Mouse (Mus musculus): Measurements from ENCODE around the gene Usf1. TPM values are rescaled to one million over a fixed set of nuclear protein-coding genes. Genes with fewer than 3 reads are reported as not detected.
A peak's percentile ranks its signal among the peaks of the same experiment; 100 is the strongest.

The Usf1 gene
- polyA plus RNA-seq, 2 experiments from 2014 or later: 62.2 to 115 TPM

DNA sequence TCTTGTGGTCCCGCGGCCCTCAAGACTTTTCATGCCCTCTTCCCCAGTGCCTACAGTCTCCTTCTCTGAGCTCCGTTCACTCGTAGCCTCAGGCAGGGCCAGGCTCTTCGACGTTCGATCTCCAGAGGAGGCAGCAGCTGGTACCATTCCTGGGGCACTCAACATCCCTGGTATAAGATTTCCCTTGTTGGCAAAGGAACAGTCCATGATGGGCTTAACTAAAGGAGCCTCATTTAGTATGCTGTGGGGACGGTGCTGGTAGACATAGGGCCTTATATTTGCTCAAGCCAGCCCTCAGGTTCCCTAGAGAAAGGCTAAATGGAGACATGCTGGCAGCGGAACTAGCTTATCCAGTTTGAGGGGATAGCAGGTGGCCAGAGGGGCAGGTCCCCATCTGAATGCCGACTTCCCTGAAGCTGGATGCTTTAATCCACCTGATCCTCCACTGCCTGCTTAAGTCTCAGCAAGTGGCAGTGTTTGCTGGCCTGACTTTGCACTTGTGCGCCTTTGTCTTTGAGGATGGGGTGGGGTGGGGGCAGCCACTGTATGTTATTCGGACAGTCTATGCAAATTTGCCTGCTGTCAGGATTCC, 8.3 kb downstream of the Usf1 start:
- no peak for ATAC-seq

DNA sequence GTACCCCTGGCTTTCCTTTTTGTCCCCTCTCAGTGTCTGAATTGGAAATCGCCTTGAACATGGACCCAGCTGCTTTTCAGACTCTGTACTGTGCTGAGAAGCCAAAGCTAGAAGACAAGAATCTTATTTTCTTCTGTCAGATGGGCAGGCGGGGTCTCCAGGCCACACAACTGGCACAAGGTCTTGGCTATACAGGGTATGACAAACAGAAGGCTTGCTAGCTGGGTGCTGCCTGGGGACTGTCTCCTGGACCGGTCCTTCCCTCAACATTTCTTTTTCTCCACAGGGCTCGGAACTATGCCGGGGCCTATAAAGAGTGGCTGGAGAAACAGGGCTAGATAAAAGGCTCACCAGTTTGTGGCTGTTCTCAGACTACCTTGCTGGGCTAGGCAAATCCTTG, 8.8 kb downstream of the Usf1 start:
- ATAC-seq: no peak

DNA sequence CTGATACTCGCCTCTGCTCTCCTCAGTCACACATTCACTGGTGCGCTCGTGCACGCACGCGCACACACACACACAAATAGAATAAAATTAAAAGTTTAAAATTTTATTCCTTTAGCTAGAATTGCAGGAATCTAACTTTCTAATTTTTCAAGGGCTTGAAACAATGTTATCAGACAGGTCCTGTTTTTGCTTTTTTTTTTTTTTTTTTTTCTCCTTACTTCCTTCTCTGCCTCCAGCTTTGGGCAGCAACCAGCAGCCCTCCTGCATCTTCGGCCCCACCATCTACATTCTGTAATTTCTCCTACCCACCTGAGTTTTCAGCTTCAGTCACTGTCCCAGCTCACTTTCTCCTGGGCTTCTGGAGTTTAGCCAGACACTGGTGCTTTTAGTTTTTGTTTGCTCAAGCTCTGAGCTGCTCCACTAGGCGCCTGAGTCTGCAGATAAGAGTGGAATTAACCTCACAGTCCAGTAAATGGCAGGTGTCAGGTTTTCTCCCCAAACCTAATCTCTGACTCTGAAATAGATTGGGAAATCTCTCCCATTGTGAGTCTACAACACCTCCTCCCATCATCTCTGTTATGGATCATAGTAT, 11.5 kb downstream of the Usf1 start:
- no peak for ATAC-seq

DNA sequence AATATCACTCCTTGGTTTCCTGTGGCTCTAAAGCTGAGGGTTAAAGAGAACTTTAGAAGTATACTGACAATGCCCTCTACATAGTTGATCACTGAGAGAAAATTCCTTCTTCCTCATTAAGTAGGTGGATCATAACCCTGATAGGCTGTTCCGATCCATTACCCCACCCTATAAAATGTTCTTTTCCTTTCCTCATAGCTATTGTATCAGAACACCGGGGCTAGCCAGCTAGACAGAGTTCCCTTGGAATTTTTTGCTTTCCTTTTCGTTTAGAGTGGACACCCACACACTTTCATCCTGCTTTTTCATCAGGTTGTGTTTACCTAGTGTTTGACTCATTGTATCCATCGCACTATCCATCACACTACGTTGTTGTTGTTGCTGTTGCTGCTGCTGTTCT, 13.5 kb downstream of the Usf1 start:
- ATAC-seq: no peak

DNA sequence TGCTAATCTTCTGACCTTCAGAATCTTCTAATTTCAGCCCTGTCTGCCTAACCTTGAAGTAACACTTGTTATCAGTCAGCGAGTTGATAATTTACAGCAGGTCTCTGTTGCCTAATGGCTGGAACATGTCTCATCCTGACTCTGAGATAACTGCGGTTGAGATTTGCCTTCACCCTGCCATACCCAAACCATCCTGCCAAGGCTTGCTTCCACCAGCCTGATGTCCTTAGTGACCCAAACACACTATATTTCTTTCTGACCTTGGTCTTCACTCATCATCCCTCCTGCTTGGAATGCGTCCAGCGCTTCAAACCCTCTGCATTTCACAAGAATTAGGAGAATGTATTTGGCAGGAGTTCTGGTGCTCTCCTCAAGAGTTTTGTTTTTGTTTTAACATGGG, 14.0 kb downstream of the Usf1 start:
- no peak for ATAC-seq

DNA sequence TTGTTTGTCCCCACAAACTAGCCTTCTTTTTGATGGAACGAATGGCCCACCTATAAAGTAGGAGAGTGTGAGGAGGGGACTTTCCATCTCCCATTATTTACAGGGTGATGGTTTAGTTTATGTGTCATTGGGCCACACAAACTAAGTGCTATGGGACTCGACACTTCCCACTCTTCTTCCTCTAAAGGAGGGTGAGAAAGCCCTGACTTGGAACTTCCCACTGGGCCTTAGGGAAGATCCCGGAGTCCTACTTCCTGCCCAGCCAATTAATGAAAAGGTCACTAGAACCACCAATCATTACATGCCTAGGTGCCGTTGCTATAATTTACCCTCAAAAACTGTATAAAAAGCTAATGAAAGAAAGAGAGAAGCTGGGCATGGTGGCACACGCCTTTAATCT, 21.0 kb downstream of the Usf1 start:
- ATAC-seq: no peak

DNA sequence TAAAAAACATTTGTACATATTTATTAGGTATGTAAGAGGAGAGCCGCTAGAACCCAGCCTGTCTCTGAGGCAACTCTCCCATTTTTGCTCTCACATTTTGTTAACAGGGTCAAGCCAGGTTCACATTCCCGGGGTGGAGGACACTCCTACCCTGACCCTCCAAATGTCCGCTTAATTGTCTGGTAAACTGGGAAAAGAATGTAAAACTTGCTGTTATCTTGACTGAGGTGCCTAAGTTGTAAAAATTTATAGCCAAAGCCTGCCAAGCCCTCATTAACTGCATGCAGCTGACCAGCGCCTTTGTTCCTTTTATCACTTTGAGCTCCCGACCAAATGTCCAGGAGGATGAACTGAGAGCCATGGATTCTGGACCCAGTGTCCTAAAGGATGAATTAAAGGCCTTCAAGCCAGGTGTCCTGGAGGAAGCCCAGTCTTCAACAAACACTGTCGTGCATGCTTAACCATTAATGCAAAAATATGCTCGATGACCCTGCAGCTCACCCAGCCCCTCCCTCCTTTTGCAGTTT, 24.2 kb downstream of the Usf1 start:
- no peak for ATAC-seq

DNA sequence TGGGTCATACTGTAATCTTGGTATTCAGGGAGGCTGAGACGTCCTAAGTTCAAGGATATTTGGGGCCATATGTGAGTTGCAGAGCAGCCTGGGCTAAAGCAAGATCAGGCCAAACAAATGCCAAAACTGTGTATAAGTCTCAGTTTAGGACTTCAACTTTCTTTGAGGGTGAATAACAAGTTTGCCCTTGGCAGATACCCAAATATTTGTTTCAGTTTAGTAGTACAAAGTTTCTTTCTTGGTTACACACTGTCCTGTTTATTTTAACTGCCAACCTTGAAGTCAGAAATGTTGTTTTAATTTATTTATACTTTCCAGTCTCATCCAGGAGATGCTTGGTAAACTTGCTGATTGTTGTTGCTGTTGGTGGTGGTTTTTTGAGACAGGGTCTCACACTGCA, 24.9 kb downstream of the Usf1 start:
- ATAC-seq: no peak

DNA sequence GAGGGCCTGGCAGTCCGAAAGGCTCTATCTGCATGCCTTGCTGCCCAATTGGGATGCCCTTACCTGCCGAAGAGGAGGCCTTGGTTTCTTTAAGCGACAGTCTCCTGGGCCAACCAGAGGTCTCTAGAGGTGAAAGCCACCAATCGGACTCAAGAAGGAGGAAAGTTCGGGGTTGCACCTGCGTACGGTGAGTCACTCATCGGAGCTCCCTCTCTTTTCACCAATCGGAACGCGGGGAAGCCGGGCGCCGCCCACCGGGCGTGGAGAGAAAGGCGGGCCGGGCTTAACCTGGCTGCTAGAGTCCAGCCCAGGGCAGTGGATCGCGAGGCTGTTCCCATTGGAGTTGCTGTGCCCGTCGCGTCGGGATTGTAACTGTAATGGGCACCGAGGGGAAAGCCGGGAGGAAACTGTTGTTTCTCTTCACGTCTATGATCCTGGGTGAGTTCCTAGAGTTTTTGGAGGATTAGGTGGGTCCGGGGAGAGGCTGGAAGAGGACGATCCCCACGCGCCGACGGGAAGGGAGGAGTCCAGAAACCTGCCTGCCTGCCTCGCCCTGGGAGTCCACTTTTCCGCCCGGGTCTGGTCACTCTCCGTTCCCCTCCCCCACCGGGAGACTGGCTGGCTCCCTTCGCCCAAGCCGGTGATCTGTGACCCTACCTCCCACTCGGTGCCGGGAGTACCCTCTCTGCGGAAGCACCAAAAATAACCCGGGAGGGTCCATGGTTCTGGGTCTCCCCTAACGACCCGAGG, 26.3 kb downstream of the Usf1 start, which contains the start of gene F11r:
F11r (plus strand) TSS at position 272 of the 750 bp plus-strand sequence.
- peak; percentile 93 for ATAC-seq

DNA sequence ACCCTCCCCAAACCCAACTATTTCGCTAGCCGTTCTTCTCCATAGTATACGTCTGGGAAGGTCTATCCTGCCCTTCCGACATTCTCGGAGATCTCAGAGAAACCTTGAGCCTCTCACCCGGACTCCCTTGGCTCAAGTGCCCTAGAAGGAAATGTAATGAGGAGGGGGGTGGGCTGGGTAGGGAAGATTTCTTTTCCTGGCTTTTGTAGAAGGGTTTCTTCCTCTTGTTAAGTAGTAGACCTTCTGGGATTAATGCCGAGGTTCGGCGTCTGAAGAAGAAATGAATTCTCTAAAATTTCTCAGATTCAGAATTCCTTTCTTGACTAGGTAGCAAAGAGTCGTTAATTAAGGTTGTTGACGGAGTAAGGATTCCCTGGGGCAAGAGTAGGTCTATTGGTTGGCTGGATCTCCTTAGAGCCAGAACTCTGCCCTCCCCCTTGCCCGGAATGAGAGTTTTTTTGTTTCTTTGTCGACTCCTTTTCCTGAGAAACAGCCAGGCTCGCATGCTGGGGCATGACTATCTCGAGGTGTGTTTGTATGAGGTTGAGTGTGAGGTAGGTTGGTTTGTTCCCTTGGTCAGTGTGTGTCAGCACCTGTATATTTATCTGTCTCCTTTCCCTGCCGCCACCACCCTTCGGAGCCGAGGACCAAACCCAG, 27.0 kb downstream of the Usf1 start:
- ATAC-seq: no peak

DNA sequence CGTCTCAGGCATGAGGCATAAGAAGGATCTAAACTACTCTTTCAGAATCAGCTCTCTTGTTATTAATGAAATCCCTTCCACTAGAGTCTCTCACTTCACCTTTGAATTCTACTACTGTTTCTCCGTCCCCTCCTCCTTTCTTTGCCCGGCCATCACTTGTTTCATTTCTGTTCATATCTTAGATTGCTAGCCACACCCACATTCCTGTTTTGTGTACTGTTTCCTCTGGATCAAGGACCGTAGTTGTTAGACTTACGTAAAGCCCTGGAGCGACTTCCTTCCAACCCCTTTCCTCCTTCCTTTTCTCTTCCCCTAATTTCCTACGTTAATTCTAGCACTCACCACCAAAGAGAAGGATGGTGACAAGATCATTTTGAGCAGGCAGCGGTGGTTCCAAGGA, 28.0 kb downstream of the Usf1 start:
- ATAC-seq: no peak

DNA sequence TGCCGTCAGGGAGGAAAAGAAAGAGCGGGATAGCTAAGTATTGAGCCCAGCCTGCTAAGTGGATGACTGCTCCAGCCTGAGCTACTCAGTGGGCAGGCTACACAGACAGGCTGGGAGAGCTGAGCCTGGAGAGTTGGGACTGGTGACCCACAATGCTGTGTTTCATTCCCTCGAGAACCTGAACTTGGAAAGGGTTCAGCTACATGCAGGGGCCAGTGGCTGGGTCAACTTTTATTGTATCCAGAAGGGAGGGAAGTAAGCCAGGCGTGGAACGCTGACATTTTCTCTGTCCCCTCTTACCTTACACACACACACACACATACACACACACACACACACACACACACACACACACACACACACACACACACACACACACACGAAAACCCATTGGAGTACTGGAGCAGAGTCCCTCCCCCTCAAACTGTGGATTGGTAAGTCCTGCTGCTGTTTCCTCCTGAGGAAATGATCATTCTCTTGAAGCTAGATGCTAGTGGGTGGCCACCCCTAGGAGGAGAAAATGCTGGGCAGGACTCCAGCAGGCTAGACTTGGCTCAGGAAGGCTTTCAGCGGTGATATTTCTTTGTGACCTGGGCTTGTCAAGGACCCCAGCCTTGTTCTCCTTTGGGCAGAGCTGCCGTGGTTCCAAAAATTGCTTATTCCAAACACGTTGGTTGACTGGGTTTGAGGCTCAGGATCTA, 29.1 kb downstream of the Usf1 start:
- no peak for ATAC-seq

DNA sequence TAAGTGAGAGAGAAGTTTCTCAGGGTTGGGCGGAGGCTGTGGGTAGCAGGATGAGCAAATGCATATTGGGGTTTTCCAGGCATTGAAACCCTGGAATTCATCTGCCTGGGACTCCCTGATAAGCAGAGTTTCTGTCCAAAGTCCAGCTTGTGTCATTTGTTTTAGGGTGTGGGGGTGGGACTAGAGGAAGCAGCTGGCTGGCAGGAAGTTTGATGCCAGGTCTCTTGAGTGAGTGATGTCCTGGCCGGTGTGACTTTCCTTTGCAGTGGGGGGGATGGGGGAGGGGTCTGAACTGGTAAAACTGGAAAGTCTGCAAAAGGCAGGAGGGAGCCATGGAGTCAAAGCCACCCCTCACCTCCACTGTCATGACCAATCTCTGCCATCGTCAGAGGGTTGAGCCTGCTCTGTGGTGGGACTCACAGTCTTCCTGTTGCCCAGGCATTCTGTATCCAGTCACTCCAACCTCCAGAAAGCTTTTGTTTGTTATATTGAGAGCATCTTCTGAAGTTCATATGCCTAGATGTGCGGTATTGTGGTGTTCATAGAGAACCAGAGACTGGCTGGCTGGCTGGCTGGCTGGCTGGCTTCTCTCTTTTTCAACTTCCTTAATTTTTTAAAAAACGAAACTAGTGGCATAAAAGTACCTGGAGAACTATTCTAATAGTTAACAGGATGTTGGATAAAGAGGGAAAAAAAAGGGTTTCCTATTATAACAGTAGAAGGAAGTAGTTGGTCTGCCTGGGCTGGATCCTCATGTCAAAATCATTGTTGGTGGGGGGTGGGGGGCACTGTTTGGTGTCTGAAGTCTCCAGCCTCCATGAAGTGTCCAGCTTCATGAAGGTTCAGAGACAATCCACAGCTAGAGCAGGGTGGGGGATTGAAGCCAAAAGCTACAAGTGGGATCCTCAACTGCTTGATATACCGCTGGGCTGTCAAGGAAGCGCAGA, 30.6 kb downstream of the Usf1 start:
- ATAC-seq: no peak

DNA sequence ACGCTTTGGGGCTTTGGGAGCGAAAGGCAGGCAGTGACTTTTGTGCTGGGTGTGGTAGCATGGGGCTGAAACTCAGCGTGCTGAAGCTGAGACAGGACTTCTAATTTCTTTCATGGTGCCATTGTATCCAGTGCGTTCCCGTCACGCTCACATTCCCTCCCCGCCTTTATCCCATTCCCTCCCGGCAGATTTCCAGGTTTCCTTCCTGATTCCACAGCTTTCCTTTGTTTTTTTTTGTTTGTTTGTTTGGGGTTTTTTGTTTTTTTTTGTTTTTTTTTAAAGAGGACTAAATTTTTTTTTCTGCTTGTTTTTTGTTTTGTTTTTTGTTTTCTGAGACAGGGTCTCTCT, 31.3 kb downstream of the Usf1 start:
- ATAC-seq: no peak

DNA sequence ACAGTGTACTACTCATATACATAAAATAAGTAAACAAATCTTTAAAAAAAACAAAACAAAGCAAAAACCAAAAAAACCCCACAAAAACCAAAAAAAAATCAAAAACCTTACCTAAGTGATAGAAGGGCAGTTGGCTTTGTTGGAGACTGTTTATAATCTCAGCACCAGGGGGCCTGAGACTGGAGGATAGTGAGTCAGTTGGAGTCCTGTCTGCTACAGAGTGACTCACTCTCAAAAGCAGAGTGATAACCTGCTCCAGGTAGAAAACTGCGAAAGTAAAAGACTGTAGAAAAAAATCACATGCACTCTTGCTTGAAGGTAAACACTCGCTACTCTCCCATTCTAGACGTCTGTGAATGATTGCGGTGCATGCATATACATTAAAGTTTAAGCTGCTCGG, 33.9 kb downstream of the Usf1 start:
- no peak for ATAC-seq

DNA sequence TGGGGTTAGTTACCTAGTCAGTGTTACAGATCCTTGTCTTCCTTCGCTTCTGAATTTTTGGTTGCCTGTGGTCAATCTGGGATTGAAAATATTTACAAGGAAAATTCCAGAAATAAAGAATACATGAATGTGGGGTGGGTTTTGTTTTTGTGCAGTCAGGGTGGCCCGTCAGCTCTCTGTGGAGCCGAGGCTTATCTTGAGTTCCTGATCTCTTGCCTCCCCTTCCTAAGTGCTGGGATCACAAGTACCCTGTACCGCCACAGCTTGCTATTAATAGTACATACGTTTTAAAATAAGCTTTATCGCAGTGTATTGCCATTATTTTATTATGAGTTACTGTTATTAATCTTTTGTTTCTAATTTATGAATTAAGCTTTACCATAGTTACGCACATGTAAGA, 35.7 kb downstream of the Usf1 start:
- no peak for ATAC-seq

DNA sequence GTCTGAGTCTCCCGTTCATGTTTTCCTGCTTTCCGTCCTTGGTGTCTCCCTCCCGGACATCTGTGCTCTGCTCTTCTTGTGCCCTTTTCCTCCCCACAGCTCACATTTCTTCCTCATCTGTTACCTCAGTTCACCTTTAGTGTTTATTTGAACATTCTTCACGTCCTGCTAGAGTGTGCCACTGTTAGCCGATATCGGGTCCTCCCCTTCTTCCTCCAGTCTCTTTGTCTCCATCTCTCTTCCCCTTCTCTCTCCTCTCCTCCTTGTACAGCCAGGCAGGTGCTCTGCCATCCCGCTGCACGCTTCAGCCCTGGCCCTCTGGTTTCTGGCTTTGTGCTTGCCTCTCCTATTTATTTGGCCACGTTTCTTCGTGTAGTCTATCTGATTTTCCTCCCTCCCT, 36.6 kb downstream of the Usf1 start:
- ATAC-seq: no peak

DNA sequence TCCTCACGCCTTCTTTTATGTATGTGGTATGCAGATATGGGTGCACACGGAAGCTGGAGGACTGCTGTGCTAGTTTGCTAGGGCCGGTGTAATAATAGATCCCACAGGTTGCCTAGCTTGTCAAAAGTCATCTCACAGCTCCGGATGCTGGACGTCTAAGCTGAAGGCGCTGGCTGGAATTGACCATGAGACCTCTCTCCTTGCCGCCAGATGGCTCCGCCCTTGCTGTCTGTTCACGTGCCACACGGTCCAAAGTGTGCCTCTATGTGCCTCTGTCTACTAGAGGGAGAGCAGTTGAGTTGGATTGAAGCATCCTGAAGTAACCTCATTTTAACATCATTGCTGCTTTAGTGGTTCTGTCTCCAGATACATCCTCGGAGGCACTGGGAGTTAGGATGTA, 38.9 kb downstream of the Usf1 start:
- ATAC-seq: no peak

DNA sequence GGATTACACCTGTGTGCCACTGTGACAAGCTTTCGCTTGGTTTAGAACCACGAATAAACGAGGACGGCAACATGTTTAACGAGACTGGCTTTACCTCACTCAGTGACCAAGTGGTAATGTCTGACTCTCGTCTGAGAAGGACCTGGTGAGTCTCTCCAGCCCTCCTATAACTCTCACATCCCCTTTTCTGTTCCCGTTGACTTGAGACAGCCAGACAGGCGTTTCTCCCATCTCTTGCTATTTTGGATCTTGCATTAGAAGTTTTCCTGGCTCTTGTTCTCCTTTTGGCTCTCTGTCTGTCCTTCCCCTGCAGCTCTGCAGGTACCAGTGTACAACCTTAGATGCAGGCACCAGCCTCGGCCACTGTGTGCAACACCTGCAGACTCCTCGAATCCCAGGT, 39.9 kb downstream of the Usf1 start:
- no peak for ATAC-seq

DNA sequence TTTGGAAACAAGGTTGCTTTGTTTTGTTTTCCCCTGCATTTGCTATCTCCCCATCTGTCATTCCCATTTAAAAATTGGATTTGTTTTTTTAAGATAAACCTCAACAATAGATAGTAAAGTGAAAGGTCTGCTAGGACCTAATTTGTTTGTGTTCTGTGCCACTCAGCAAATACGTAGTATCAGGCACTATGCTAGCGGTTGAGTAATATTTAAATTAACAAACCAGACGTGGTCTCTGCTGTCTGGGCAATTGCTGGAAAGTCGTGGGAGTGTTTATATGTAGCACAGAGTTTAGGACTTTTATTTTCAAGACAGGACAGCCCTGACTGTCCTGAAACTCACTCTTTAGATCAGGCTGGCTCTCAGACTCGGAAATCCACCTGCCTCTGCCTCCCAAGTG, 41.4 kb downstream of the Usf1 start:
- no peak for ATAC-seq

DNA sequence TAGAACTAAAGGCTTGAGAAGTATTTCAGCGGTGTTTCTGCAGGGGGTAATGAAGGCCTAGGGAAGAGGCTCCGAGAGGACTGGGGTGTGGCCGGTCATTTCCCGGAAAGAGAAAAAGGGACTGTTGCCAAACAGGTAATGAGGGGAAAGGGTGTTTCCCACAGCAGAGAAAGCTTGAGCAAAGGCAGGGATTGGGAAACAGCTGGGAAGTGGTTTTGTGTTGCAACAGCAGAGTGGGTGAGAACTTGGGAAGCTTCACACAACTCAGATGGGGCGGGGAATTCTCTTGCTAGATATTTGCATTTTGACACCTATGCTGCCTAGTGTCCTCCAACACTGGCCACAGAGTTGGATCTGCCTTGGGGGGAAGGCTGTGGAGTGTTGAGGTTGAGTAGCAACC, 41.8 kb downstream of the Usf1 start:
- ATAC-seq: no peak

DNA sequence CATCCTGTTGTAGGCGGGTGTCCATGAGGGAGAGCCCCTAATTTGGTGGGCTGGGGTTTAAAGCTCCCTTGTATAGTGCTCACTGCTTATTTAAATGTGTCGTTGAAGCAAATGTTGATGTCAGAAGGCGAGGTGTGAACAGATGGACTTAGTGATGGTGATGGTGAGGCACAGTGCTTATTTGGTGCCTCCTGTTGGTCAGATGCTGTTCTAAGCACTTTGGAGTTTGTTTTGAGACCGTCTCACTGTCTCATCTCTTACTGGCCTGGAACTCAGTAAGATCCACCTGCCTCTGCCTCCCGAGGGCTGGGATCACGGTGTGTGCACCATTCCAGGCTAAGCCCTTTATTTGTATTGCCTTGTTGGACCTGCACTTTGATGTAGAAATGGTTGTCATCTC, 43.8 kb downstream of the Usf1 start:
- no peak for ATAC-seq

Measured in CD4-positive, CD25-positive, alpha-beta regulatory T cell, adult 4 months (primary cell).